Mouse (Mus musculus) heart, embryonic 16.5 days (tissue): Measurements from ENCODE around the gene Igfbp1. TPM values are rescaled to one million over a fixed set of nuclear protein-coding genes. Genes with fewer than 3 reads are reported as not detected.
"Not testable (repeated sequence)": the region's sequence is repeated elsewhere in the genome, so short reads cannot be mapped to it uniquely, and the experiment has no call there.

Experiments used
- ATAC-seq: fragments of 200-750 bp; cut with Nextera tagmentation; replicated peaks from 2 replicates; pipeline ENCODE4 v1.8.0; 2017; ENCODE audit warnings: moderate number of reproducible peaks; ENCODE audit not compliant: insufficient read depth, low FRiP score; ENCODE audit errors: extremely low read depth
- H3K27ac ChIP-seq: fragments of 300-500 bp; sonication (generic); 2 replicates; pipeline ENCODE4 v1.5.1; 2014; ENCODE audit warnings: mild to moderate bottlenecking, low read length, control low read depth, moderate library complexity
- H3K27me3 ChIP-seq: fragments of 300-500 bp; sonication (generic); 2 replicates; pipeline ENCODE4 v1.6.1; 2014; ENCODE audit warnings: low read length, mixed read lengths; ENCODE audit not compliant: control insufficient read depth, insufficient read depth
- H3K36me3 ChIP-seq: fragments of 300-500 bp; sonication (generic); 2 replicates; pipeline ENCODE4 v1.6.1; 2014; ENCODE audit not compliant: control insufficient read depth, insufficient read depth
- H3K4me1 ChIP-seq: fragments of 300-500 bp; sonication (generic); 2 replicates; pipeline ENCODE4 v1.6.1; 2014; ENCODE audit warnings: low read length, mixed read lengths; ENCODE audit not compliant: control insufficient read depth, insufficient read depth
- H3K4me2 ChIP-seq: fragments of 300-500 bp; sonication (generic); 2 replicates; pipeline ENCODE4 v1.6.1; 2014; ENCODE audit warnings: low read depth, mild to moderate bottlenecking, control low read depth, low read length
- H3K4me3 ChIP-seq: fragments of 300-500 bp; sonication (generic); 2 replicates; pipeline ENCODE4 v1.5.1; 2014; ENCODE audit warnings: mild to moderate bottlenecking, control low read depth, low read length
- H3K9ac ChIP-seq: fragments of 300-500 bp; sonication (generic); 2 replicates; pipeline ENCODE4 v1.6.1; 2014; ENCODE audit warnings: low read length, control low read depth
- H3K9me3 ChIP-seq: fragments of 300-500 bp; sonication (generic); replicated peaks from 2 replicates; pipeline ENCODE4 v1.6.1; 2016; ENCODE audit warnings: low read length; ENCODE audit not compliant: control insufficient read depth
- WGBS: fragments of 180-500 bp; shearing (Covaris S2); extraction: QIAGEN DNeasy Blood & Tissue Kit; methylation state at CpG from one replicate; pipeline ENCODE4 v1.1.7; 2014; 5-methylcytosine and 5-hydroxymethylcytosine counted together
- polyA plus RNA-seq: library from polyadenylated mRNA; unstranded; fragments of >200 nt; fragmentation: Nextera tagmentation; extraction: Ambion mirVana; gene quantifications from 2 replicates; pipeline ENCODE4 v1.2.1, GENCODE M21; 2015

Igfbp1 gene
- polyA plus RNA-seq, 1 experiment from 2014 or later: 0.45 TPM

DNA sequence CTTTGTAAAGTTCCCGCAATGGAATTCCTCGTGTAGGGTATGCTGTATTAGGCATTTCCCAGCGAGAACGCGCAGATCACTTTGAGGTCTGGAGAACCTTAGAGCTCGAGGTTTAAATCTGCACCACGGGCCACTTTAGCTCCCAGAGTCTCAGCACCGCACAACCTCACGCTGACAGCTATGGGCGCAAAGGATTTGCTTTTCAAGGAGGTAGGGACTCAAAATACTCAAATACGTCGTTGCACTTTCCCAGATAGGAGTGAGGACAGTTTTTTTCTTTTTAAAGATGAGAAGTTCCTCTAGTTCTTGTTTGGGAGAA lies 16.7 kb downstream of the Igfbp1 start:
- H3K27ac ChIP-seq: no peak overlapping the region
- WGBS: 3% methylated on average over 12 of the region's 12 CpGs
- no peaks in the 10 kb centered on the region for H3K9me3 ChIP-seq
- H3K4me2 ChIP-seq: peak overlapping the region; percentile 93
- peaks cover 20% of the 10 kb centered on the region for H3K4me1 ChIP-seq
- H3K9ac ChIP-seq: no peak overlapping the region
- H3K4me3 ChIP-seq: peak overlapping the region; percentile 70
- no peak for ATAC-seq
- no peaks in the 10 kb centered on the region for H3K36me3 ChIP-seq
- H3K27me3 ChIP-seq: peaks cover 34% of the 10 kb centered on the region

DNA sequence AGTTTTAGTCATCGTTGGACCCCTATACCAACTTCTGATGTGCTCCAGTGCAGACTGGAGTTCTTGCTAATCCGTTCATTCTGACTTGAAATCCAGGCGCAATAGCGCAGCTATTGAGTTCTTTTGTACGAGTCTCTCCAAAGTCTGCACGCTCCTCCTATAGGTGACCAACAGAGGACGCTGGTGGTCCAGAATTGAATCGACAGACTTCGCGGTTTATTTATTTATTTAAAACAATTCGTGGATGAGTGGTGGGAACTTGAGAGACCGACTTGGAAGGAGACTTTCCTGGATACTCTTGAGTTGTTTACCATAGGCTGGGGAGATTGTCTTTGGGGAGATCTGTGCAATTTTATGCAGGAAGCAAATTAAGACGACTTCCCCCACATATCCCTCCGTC lies 17.2 kb downstream of the Igfbp1 start:
- H3K9ac ChIP-seq: no peak overlapping the region
- H3K9me3 ChIP-seq: no peaks in the 10 kb centered on the region
- H3K27me3 ChIP-seq: peaks cover 34% of the 10 kb centered on the region
- H3K4me3 ChIP-seq: peak overlapping the region; percentile 70; the same call in 1 of the 2 replicates
- H3K4me2 ChIP-seq: peak overlapping the region; percentile 93
- 5% methylated on average over 14 of the region's 14 CpGs for WGBS
- H3K4me1 ChIP-seq: peaks cover 20% of the 10 kb centered on the region
- no peak overlapping the region for H3K27ac ChIP-seq
- ATAC-seq: no peak
- no peaks in the 10 kb centered on the region for H3K36me3 ChIP-seq

DNA sequence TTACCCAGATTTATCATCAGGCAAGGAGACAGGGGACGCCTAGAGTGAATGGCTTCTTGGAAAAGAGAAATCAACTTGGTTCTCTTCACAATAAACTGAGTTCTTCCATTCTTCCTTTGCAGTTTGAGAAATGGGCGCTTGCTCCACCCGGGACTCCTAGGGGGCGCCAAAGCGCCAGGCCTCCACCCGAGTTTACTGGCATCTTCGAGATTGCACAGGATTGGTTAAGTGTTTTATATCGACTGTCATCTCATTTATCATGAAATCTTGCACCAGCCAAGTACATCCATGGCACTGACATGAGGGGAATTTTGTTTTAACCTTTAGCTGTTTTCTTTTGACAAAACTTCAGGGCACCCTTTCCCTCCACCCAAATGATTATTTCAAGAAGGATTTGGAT lies 18.1 kb downstream of the Igfbp1 start:
- ATAC-seq: no peak
- H3K4me3 ChIP-seq: no peak overlapping the region
- H3K9ac ChIP-seq: no peak overlapping the region
- 14% methylated on average over 8 of the region's 8 CpGs for WGBS
- peaks cover 33% of the 10 kb centered on the region for H3K27me3 ChIP-seq
- no peak overlapping the region for H3K27ac ChIP-seq
- H3K4me2 ChIP-seq: no peak overlapping the region
- H3K4me1 ChIP-seq: peaks cover 20% of the 10 kb centered on the region
- no peaks in the 10 kb centered on the region for H3K36me3 ChIP-seq
- H3K9me3 ChIP-seq: no peaks in the 10 kb centered on the region

DNA sequence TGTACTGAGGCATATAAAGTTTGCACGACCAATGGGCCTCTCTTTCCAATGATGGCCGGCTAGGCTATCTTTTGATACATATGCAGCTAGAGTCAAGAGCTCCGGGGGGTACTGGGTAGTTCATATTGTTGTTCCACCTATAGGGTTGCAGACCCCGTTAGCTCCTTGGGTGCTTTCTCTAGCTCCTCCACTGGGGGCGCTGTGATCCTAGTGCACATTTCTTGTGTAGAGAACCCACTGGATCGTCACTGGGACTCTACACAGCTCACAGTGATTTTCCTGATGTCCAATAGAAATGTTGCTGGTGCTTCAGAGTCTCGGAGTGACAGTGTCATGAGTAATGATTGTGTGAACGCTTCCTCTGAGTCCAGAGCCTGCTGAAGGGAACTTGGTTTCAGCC lies 24.2 kb downstream of the Igfbp1 start:
- H3K4me3 ChIP-seq, H3K36me3 ChIP-seq, H3K27ac ChIP-seq, H3K4me1 ChIP-seq, ATAC-seq, H3K4me2 ChIP-seq, H3K9ac ChIP-seq, H3K27me3 ChIP-seq, H3K9me3 ChIP-seq: not testable (repeated sequence)
- WGBS: 77% methylated on average over 8 of the region's 8 CpGs

DNA sequence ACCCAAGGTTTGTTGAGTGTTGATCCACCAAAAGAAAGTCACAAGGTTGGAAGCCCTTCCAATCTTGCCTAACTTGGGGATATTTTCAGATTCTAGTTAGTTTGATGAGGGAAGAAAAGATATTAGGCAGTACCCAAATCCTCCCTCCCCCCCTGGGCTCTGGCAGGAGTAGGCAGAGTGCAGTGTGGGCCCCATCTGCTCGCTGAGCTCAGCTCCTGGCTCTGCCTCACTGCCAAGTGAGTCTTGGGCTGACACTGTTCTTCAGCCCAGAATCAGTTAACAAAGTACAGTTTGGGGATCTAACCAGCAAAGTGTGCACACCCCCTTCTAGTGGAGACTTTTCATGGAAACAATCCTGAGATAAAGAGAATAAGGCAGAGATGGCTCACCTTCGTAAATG lies 28.6 kb downstream of the Igfbp1 start:
- Histone ChIP-seq H3K9ac (no peak overlapping the region), H3K9me3 (no peaks in the 10 kb centered on the region)
- ATAC-seq: no peak

DNA sequence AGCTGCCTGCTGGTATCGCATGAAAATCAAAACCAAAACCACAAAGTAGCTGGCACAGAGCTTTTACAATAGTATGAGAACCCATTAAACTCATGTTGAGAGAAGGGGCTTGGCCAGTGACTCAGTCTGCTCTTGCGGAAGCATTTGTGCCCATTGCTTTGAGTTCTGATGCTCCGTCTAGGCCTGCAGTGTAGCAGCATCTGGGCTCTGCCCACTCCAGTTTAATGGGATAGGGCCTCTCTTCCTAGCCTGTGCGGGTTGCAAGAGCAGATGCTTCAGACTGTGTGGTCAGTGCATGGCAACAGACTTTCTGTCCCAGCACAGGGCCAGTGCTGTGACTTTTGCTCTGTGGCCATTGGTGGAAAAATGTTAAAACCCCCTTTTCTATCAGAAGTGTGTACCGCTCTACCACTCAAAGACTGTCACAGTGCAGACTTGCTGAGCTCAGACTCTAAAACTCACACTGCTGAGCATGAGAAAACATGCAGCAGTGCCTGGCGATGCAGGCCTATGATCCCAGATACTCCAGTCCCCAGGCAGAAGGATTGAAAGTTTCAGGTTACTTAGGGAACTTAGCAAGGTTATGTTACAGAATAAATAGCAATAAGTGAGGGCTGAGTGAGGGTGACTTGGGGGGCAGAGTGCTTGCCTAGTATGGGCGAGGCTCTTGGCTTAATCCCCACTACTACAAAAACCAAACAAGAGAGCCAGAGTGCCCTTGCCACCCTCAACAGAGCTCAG lies 29.4 kb downstream of the Igfbp1 start:
- Histone ChIP-seq H3K9me3 (no peaks in the 10 kb centered on the region), H3K9ac (no peak overlapping the region), H3K4me1 (no peaks in the 10 kb centered on the region), H3K4me3 (no peak overlapping the region), H3K4me2 (no peak overlapping the region), H3K36me3 (no peaks in the 10 kb centered on the region), H3K27ac (no peak overlapping the region), H3K27me3 (no peaks in the 10 kb centered on the region)
- ATAC-seq: 0 out of 2 replicates have a peak, but pooled peaks have one; percentile 32
- WGBS: 81% methylated on average over 7 of the region's 7 CpGs

More for the DNA sequence above, 28.6 kb downstream of the Igfbp1 start:
- Histone ChIP-seq H3K36me3 (no peaks in the 10 kb centered on the region), H3K4me3 (no peak overlapping the region), H3K27ac (no peak overlapping the region), H3K27me3 (no peaks in the 10 kb centered on the region), H3K4me1 (no peaks in the 10 kb centered on the region), H3K4me2 (no peak overlapping the region)
- 60% methylated on average over 2 of the region's 2 CpGs for WGBS

DNA sequence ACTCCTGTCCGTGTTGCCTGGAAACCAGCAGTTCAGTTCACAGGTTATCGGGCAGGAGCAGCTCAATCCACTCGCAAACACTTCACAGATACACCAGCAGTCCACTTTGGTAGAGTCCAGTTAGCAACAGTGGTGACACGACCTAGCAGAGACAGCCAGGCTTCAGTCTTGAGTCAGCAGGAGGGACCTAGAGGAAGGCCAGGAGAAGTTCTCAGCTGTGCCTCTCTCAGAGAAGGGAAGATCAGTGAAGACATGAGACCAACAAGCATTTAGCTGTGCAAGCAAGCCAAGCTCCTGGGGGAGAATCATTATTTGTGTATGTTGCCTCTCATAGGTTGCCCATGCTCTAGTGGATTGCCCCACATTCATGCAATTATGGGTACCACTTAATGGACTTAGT lies 30.5 kb downstream of the Igfbp1 start:
- H3K27me3 ChIP-seq: no peaks in the 10 kb centered on the region
- H3K27ac ChIP-seq: no peak overlapping the region
- H3K4me1 ChIP-seq: no peaks in the 10 kb centered on the region
- H3K4me2 ChIP-seq: no peak overlapping the region
- H3K4me3 ChIP-seq: no peak overlapping the region
- ATAC-seq: no peak
- H3K9ac ChIP-seq: no peak overlapping the region
- 74% methylated on average over 4 of the region's 4 CpGs for WGBS
- H3K9me3 ChIP-seq: no peaks in the 10 kb centered on the region
- H3K36me3 ChIP-seq: no peaks in the 10 kb centered on the region

DNA sequence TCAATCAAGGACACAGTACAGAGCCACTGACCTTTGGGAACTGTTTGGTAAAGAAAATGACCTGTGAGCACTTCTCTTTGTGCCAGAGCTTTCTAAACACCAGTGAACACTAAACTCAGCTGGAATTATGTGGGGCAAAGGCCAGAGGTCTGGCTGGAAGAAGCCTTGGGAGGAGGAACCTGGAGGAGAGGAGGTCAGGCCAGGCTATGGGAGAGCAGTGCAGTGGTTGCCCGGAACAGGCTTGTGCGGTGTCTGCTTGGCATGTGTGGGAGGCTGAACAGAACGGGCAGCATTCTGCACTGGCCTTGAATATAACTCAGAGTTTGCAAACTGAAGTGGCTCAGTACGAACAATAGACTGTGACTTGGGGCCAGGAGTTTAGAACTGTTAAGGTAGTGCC lies 32.4 kb downstream of the Igfbp1 start:
- Histone ChIP-seq H3K36me3 (no peaks in the 10 kb centered on the region), H3K27me3 (no peaks in the 10 kb centered on the region), H3K4me3 (no peak overlapping the region), H3K9me3 (no peaks in the 10 kb centered on the region), H3K4me2 (no peak overlapping the region), H3K27ac (no peak overlapping the region), H3K4me1 (no peaks in the 10 kb centered on the region), H3K9ac (no peak overlapping the region)
- ATAC-seq: no peak
- 66% methylated on average over 4 of the region's 4 CpGs for WGBS

DNA sequence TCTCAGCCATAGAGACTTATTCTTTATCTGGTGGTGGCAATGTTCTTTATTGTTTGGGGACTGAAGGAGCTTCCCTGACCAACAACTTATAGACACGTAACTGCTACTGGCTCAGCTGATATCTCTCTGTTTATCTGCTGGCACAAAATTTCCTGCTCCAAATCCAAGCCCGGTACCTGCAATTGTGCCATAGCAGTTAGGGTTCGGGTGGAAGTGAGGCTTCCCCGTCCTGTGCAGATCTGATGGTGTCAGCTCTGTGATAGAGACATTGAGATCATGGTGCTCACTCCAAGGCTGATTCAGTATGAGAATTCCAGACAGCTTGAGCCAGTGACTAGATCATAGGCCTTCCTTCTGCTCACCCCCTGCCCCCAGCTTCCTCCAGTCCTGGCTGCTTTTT lies 34.4 kb downstream of the Igfbp1 start:
- 80% methylated on average over 4 of the region's 4 CpGs for WGBS
- no peaks in the 10 kb centered on the region for H3K4me1 ChIP-seq
- H3K27ac ChIP-seq: no peak overlapping the region
- no peak overlapping the region for H3K4me3 ChIP-seq
- H3K9me3 ChIP-seq: no peaks in the 10 kb centered on the region
- H3K27me3 ChIP-seq: no peaks in the 10 kb centered on the region
- no peak overlapping the region for H3K4me2 ChIP-seq
- H3K36me3 ChIP-seq: no peaks in the 10 kb centered on the region
- no peak overlapping the region for H3K9ac ChIP-seq
- ATAC-seq: no peak
